Mouse (Mus musculus) T-cell, adult 66 days (primary cell): ENCODE results near the gene Pknox1. TPM values are rescaled to one million over a fixed set of nuclear protein-coding genes. Genes with fewer than 3 reads are reported as not detected.

Experiments
- total RNA-seq, 2 experiments: library from RNA; stranded (reverse); gene quantifications; 3 replicates in 1 of 2; 4 replicates in 1 of 2; pipeline ENCODE4 v1.2.4; 2023

The Pknox1 gene
- 10 to 100 TPM; 62.0 to 70.5 TPM for total RNA-seq

GRCm38 (mm10) chr17:31564015-31564857, at the start of gene Pknox1:
Gene Pknox1, plus strand, starts transcription at chr17:31564734.

GRCm38 (mm10) chr17:31519946-31520838, 44.3 kb upstream of the Pknox1 start, which contains the start of the genes Wdr4 and Ndufv3:
Gene Wdr4, minus strand, starts transcription at chr17:31519980.
Gene Ndufv3, plus strand, starts transcription at chr17:31520115.

GRCm38 (mm10) chr17:31636942-31637811, 72.6 kb downstream of the Pknox1 start, which contains the start of gene Cbs:
Gene Cbs, minus strand, starts transcription at chr17:31637238.

Other genes with a start within 250 kb of the Pknox1 start
- 1 to 10 TPM in 1 of 2 experiments, under 1 TPM in 1; 0.96 to 1.2 TPM for gene Pde9a, start 178.5 kb upstream of the Pknox1 start, total RNA-seq
- 10 to 100 TPM; 42.7 to 50.1 TPM for gene Wdr4, start 44.8 kb upstream of the Pknox1 start, total RNA-seq
- 100 to 1,000 TPM; 126 to 127 TPM for gene Ndufv3, start 44.6 kb upstream of the Pknox1 start, total RNA-seq
- not detected for gene Cbs, start 72.5 kb downstream of the Pknox1 start, total RNA-seq
- 100 to 1,000 TPM; 303 to 320 TPM for gene U2af1, start 94.2 kb downstream of the Pknox1 start, total RNA-seq
- not detected for gene Cryaa, start 113.1 kb downstream of the Pknox1 start, total RNA-seq